8 mouse cellular contexts compared by ENCODE assay signal in genomic region chr11:113016801-113017715, GRCm38 (mm10).
DNase-seq lines count a peak whose midpoint lies in the region; ATAC-seq lines count a peak whose summit lies in the region.
"Had no signal": no experiment of that assay in that cellular context is flagged by ENCODE, and none has a peak within 500 bp of the region (broad histone marks: within the 10 kb centered on the region; RNA-seq: fewer than 3 reads in every experiment).

No protein-coding gene starts in this region.

- no peaks in the 10 kb centered on the region for H3K36me3 ChIP-seq in embryonic facial prominence, embryonic 10.5 days (replicated peaks)
- H3K36me3 ChIP-seq in forebrain, embryonic 16.5 days (ENCODE audit: control insufficient read depth, insufficient read depth): no peaks in the 10 kb centered on the region
- H3K36me3 ChIP-seq: liver, embryonic 13.5 days had no signal

- no peak overlapping the region for H3K4me2 ChIP-seq in forebrain, embryonic 16.5 days (ENCODE audit: low read length)
- H3K4me2 ChIP-seq: liver, embryonic 13.5 days had no signal

- intact Hi-C loops in left cerebral cortex, postnatal 10 days (cut with DNase I): no loop called here
- intact Hi-C loops in gastrocnemius, postnatal 14 days (cut with DNase I; ENCODE audit: low total_unique reads): no loop called here

- DNase-seq in embryonic facial prominence, embryonic 10.5 days (ENCODE audit: low spot score): peak; percentile 66
- DNase-seq in left cerebral cortex, postnatal 10 days (ENCODE audit: extremely low spot score in 1 of 2, low spot score in 2 of 2): peak; percentile 42 to 50
- DNase-seq in retina, embryonic 14.5 days (ENCODE audit: low spot score): peak; percentile 37
- no peak for DNase-seq in adrenal gland, postnatal 14 days
- no peak for DNase-seq in gastrocnemius, postnatal 14 days
- DNase-seq: liver, embryonic 13.5 days had no signal

- peaks cover 89% of the 10 kb centered on the region for H3K4me1 ChIP-seq in embryonic facial prominence, embryonic 10.5 days
- peaks cover 44% of the 10 kb centered on the region for H3K4me1 ChIP-seq in forebrain, embryonic 16.5 days (replicated peaks; ENCODE audit: control insufficient read depth, insufficient read depth, low read length)

- 0 out of 2 replicates have a peak overlapping the region, but pooled peaks have one; percentile 12 for H3K4me3 ChIP-seq in embryonic facial prominence, embryonic 10.5 days
- no peak overlapping the region for H3K4me3 ChIP-seq in forebrain, embryonic 16.5 days (replicated peaks; ENCODE audit: low read length)
- H3K4me3 ChIP-seq: liver, embryonic 13.5 days had no signal

- H3K27me3 ChIP-seq in embryonic facial prominence, embryonic 10.5 days (replicated peaks; ENCODE audit: low read depth, poor library complexity, severe bottlenecking): peaks cover 9% of the 10 kb centered on the region
- H3K27me3 ChIP-seq in forebrain, embryonic 16.5 days (replicated peaks; ENCODE audit: control insufficient read depth, insufficient read depth, low read length): no peaks in the 10 kb centered on the region
- H3K27me3 ChIP-seq: liver, embryonic 13.5 days had no signal

- ATAC-seq in forebrain, embryonic 16.5 days: peak; percentile 88
- ATAC-seq in inflammation-experienced regulatory T-cells, adult 6 months: no peak

- WGBS in embryonic facial prominence, embryonic 10.5 days: 27% methylated on average over 7 of the region's 7 CpGs
- WGBS in forebrain, embryonic 16.5 days: 9% methylated on average over 7 of the region's 7 CpGs

- no peak overlapping the region for H3K9ac ChIP-seq in forebrain, embryonic 16.5 days (replicated peaks; ENCODE audit: low read depth, low read length)
- H3K9ac ChIP-seq: liver, embryonic 13.5 days had no signal

- no peaks in the 10 kb centered on the region for H3K9me3 ChIP-seq in embryonic facial prominence, embryonic 10.5 days
- H3K9me3 ChIP-seq in forebrain, embryonic 16.5 days (ENCODE audit: control insufficient read depth, low read length): no peaks in the 10 kb centered on the region
- H3K9me3 ChIP-seq: liver, embryonic 13.5 days had no signal

- peak overlapping the region; percentile 83 for H3K27ac ChIP-seq in embryonic facial prominence, embryonic 10.5 days (replicated peaks)
- peak overlapping the region; percentile 57 for H3K27ac ChIP-seq in forebrain, embryonic 16.5 days (ENCODE audit: low read length)
- H3K27ac ChIP-seq: liver, embryonic 13.5 days had no signal

Comparison
In these comparisons a context has a peak if more than half of its experiments do, and no peak if none do; other contexts are left out.
1. DNase-seq: peak in embryonic facial prominence, embryonic 10.5 days (single experiment), left cerebral cortex, postnatal 10 days (2 of 2) and retina, embryonic 14.5 days (single experiment); none in adrenal gland, postnatal 14 days (single experiment) and gastrocnemius, postnatal 14 days (single experiment).